Mouse (Mus musculus): ENCODE data around the gene Olfr401. TPM values are rescaled to one million over a fixed set of nuclear protein-coding genes. Genes with fewer than 3 reads are reported as not detected.

Gene Olfr401
- polyA plus RNA-seq, 1 experiment = not detected

DNA sequence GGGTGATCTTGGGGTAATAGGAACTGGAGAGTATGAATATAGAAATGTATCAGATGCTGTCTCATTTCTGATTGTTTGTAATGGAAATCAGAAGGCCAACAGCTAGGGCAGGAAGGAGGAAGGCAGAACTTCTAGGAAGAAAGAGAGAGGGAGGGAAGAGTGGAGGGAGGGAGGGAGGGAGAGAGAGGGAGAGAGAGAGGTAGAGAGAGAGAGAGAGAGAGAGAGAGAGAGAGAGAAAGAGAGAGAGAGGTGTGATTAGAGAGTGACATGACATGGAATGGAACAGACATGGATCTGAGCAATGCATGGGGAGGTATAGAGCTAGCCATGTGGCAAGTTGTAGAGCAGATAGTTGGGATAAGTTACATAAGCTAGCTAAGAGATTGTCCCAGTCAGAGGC is 55.3 kb downstream of the Olfr401 start:
- H3K27me3 ChIP-seq (ENCODE audit: control insufficient read depth, insufficient read depth, low read length) = no peaks in the 10 kb centered on the region
- no peak overlapping the region for H3K27ac ChIP-seq (ENCODE audit: insufficient read depth, low read length)
- no peak overlapping the region for H3K4me3 ChIP-seq (replicated peaks; ENCODE audit: insufficient read depth, low read depth, low read length)
- DNase-seq = no peak
- H3K4me1 ChIP-seq (ENCODE audit: control insufficient read depth, insufficient read depth, low read length) = no peaks in the 10 kb centered on the region
- no peak for TF ChIP-seq CTCF (IDR thresholded peaks at IDR 0.05; ENCODE audit: borderline replicate concordance, insufficient read depth, low read depth, low read length)
- no peak for TF ChIP-seq POLR2A (IDR thresholded peaks at IDR 0.05; ENCODE audit: borderline replicate concordance, insufficient read depth, low read length)

Other genes with a start within 250 kb of the Olfr401 start
- not detected in 2 replicates for gene Olfr394, start 222.9 kb upstream of the Olfr401 start, polyA plus RNA-seq (2012; rRNA removed)
- gene Olfr395, start 204.4 kb upstream of the Olfr401 start, polyA plus RNA-seq (2012; rRNA removed) = not detected in 2 replicates
- not detected in 2 replicates for gene Olfr23, start 177.0 kb upstream of the Olfr401 start, polyA plus RNA-seq (2012; rRNA removed)
- gene Olfr397, start 152.9 kb upstream of the Olfr401 start, polyA plus RNA-seq (2012; rRNA removed) = not detected in 2 replicates
- not detected in 2 replicates for gene Olfr398, start 123.3 kb upstream of the Olfr401 start, polyA plus RNA-seq (2012; rRNA removed)
- not detected in 2 replicates for gene Olfr139, start 57.2 kb upstream of the Olfr401 start, polyA plus RNA-seq (2012; rRNA removed)
- gene Olfr399, start 57.1 kb upstream of the Olfr401 start, polyA plus RNA-seq (2012; rRNA removed) = not detected in 2 replicates
- gene Zfp616, start 43.8 kb upstream of the Olfr401 start, polyA plus RNA-seq (2012; rRNA removed) = not detected in 2 replicates
- not detected in 2 replicates for gene Olfr402, start 39.8 kb downstream of the Olfr401 start, polyA plus RNA-seq (2012; rRNA removed)
- not detected in 2 replicates for gene Olfr403, start 72.5 kb downstream of the Olfr401 start, polyA plus RNA-seq (2012; rRNA removed)
- not detected in 2 replicates for gene Olfr43, start 97.7 kb downstream of the Olfr401 start, polyA plus RNA-seq (2012; rRNA removed)
- not detected in 2 replicates for gene Olfr406, start 146.1 kb downstream of the Olfr401 start, polyA plus RNA-seq (2012; rRNA removed)
- not detected in 2 replicates for gene Olfr59, start 170.0 kb downstream of the Olfr401 start, polyA plus RNA-seq (2012; rRNA removed)
- gene Olfr410, start 224.3 kb downstream of the Olfr401 start, polyA plus RNA-seq (2012; rRNA removed) = not detected in 2 replicates
- gene Olfr411, start 238.9 kb downstream of the Olfr401 start, polyA plus RNA-seq (2012; rRNA removed) = not detected in 2 replicates
- not detected in 2 replicates for gene Olfr412, start 248.4 kb downstream of the Olfr401 start, polyA plus RNA-seq (2012; rRNA removed)